Mouse (Mus musculus) urinary bladder, postnatal 36 days (tissue): ENCODE results near the gene Vmn2r88.
"Not testable (repeated sequence)": the region's sequence is repeated elsewhere in the genome, so short reads cannot be mapped to it uniquely, and the experiment has no call there.

Source experiments
- DNase-seq, 2 experiments: peaks; one replicate each; pipeline ENCODE4 v3.0.0; 2022; ENCODE audit warnings: low spot score in 2 of 2, mixed read lengths in 1 of 2

Gene Vmn2r88

GRCm38 (mm10) chr14:51410520-51410919 lies at the start of gene Vmn2r88:
Vmn2r88 (plus strand) TSS chr14:51410820.
- no peak for DNase-seq

GRCm38 (mm10) chr14:51361456-51361855 lies 49.2 kb upstream of the Vmn2r88 start, which contains the start of gene Gm7247:
Gm7247 (plus strand) TSS chr14:51361756.
- no peak for DNase-seq

GRCm38 (mm10) chr14:51382805-51383204 lies 27.8 kb upstream of the Vmn2r88 start:
- no peak for DNase-seq

GRCm38 (mm10) chr14:51384351-51384750 lies 26.3 kb upstream of the Vmn2r88 start:
- no peak for DNase-seq

- DNase-seq, result no peak
These were observed 24.9 kb upstream of the Vmn2r88 start for GRCm38 (mm10) chr14:51385741-51386140.

- no peak for DNase-seq
These were observed 22.9 kb upstream of the Vmn2r88 start for GRCm38 (mm10) chr14:51387768-51388167.

- no peak for DNase-seq
These were observed 22.4 kb upstream of the Vmn2r88 start for GRCm38 (mm10) chr14:51388222-51388621.

- DNase-seq, result no peak
These were observed 13.3 kb downstream of the Vmn2r88 start for GRCm38 (mm10) chr14:51423885-51424284.

GRCm38 (mm10) chr14:51430138-51430537 lies 19.5 kb downstream of the Vmn2r88 start:
- DNase-seq, result not testable (repeated sequence)

- no peak for DNase-seq
These were observed 23.9 kb downstream of the Vmn2r88 start for GRCm38 (mm10) chr14:51434546-51434945.

- DNase-seq, result no peak
These were observed 24.4 kb downstream of the Vmn2r88 start for GRCm38 (mm10) chr14:51435020-51435419.

GRCm38 (mm10) chr14:51438955-51439354 lies 28.3 kb downstream of the Vmn2r88 start:
- no peak for DNase-seq

- not testable (repeated sequence) for DNase-seq
These were observed 40.9 kb downstream of the Vmn2r88 start, which contains the start of gene Vmn2r89 for GRCm38 (mm10) chr14:51451557-51451956. Vmn2r89 (plus strand) TSS chr14:51451857.
